Mouse (Mus musculus): ENCODE data around the gene Sp3.
A peak's percentile ranks its signal among the peaks of the same experiment; 100 is the strongest.
"Not testable (repeated sequence)": the region's sequence is repeated elsewhere in the genome, so short reads cannot be mapped to it uniquely, and the experiment has no call there.

Gene Sp3

DNA sequence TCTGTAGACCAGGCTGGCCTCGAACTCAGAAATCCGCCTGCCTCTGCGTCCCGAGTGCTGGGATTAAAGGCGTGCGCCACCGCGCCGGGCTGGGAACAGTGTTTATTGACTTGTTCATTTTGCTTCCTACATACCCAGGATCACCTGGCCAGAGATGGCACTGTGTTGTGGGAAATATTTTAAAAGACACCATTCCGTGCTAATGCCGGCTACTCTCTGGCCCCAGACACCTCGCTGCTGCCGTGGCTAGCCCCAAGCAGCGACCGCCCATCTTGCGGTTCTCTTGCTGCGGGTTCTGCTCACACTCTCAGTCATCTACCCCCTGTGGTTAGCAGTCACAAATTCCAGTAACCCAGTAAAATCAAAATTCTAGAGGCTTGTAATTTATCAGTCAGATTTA, 12.3 kb upstream of the Sp3 start:
- DNase-seq (ENCODE audit: low spot score): no peak

DNA sequence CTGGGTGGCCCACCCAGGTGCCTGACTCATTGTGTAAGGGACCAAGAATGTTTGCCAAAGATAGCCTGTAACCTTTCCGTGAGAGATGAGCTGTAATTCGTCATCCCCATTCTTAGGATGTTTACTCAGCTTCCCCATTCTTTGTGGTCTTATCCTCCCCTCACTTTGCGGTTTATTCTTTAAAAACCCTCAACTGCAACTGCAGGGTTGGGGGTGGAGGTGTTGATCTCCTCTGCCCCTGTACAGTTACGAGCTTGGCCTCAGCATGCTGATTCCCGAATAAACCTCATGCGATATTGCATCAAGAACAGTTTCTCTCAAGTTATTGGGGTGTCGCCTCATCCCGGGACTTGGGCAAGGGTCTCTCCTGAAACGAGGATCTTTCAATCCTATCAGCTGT, 8.7 kb upstream of the Sp3 start:
- not testable (repeated sequence) for DNase-seq (ENCODE audit: low spot score)

DNA sequence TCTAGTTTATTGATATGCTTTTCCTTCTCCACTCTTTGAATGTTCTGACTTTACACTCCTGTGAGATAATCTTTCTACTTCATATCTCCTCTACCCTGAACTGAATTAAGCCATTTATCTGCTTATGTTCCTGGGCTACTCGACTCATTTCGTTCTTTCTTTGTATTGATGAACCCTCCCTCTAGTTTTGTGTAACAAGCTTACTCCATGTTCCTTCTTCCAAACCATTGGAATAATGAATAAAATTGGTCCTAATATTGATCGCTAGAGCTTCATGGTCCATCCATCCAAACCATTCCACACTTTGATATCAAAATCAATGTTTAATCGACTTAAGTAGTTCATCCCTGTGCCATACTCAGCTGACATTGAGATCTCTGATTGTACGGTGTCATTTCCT, 6.4 kb upstream of the Sp3 start, which contains the start of gene Gm11084:
Gene Gm11084 (minus strand): TSS at position 101 of the 400 bp plus-strand sequence.
- no peak for DNase-seq (ENCODE audit: low spot score)

- DNase-seq (ENCODE audit: low spot score): no peak
These were observed 5.3 kb upstream of the Sp3 start for GRCm38 (mm10) chr2:72985516-72985915.

GRCm38 (mm10) chr2:72984806-72985205, 4.6 kb upstream of the Sp3 start:
- DNase-seq (ENCODE audit: low spot score): no peak

DNA sequence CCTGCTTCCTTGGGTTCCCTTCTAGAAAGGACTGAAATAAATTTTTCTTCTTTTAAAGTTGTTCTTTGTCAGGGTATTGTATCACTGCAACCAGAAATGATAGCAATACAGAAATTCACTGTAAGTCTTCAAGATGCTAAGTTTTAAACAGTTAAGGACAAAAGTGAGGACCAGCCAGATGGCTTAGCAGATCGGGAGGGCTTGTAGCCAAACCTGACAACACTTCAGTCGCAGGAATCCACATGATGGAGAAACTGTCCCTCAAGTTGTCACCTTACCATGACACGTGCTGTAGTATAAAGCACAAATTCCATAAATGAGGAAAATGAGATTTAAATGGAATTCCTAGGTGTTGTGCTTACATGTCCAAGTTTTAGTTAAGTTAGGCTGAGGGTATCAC, 3.0 kb upstream of the Sp3 start:
- no peak for DNase-seq (ENCODE audit: low spot score)

DNA sequence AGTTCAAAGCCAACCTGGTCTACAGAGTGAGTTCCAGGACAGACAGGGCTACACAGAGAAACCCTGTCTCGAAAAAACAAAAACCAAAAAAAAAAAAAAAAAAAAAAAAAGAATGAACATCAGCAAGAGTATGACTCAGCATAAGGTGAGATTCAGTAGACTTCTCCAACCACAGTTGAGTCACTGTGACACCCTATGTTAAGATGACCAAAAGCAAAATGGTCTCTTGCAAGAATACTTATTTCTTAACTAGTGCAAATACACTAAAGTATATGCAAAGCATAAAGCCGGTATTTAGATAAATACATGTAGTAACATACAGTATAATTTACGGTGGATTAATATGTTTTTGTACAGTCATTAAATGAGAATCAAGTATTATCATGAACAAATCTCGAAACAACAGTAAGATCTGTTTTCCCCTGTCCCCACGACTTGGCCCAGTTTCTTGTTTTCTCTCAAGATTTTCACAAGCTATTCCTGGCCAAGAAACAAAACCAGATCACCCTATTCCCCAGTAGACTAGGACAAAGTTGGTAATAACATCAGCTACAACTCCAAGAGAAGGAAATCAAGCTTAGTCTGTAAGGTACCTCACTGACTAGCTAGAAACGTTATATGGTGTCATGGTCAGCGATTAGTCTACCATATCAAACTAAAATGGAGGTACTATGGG, 2.0 kb upstream of the Sp3 start:
- DNase-seq (ENCODE audit: low spot score): no peak

- DNase-seq (ENCODE audit: low spot score): no peak
These were observed 1.3 kb upstream of the Sp3 start for GRCm38 (mm10) chr2:72981441-72982109.

DNA sequence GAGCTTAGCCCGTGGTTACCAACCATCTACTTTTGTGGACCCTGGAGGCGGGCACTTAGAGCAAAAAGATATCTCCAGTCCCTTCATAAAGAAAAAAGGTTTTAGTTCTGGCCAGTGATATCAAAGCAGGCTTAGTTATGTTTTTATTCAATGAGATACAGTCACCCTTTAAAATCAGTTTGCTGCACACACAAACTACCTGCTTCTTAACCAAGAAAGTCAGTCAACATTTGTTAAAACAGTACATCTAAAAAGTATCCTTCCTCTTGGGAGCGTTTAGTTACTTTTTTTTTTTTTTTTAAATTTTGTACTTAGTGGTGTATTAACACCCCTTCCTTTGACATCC, 802 bp upstream of the Sp3 start:
- DNase-seq (ENCODE audit: low spot score): no peak

GRCm38 (mm10) chr2:72979659-72980071, 581 bp downstream of the Sp3 start:
- no peak for DNase-seq (ENCODE audit: low spot score)

GRCm38 (mm10) chr2:72978901-72979658, 1.2 kb downstream of the Sp3 start:
- peak; percentile 89 for DNase-seq (ENCODE audit: low spot score)

DNA sequence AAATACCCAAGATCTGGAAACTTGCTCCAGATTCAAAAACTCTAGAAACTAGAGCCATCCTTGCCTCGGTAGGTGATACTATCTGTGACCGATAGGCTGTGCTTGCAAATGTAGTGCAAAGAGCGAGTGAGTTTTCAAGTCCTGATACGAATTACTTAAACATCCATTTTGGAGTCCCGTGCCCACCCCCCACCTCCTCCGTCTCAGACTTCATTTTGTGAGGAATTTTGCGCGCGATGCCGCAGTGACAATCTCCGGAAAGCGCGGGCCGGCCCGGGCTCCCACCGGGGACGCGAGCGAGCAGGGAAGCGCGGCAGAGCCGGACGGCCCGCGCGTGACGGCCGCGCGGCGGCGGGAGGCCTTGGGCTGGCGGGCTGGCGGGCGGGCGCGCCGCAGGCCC, 1.8 kb downstream of the Sp3 start:
- DNase-seq (ENCODE audit: low spot score): peak; percentile 82

DNA sequence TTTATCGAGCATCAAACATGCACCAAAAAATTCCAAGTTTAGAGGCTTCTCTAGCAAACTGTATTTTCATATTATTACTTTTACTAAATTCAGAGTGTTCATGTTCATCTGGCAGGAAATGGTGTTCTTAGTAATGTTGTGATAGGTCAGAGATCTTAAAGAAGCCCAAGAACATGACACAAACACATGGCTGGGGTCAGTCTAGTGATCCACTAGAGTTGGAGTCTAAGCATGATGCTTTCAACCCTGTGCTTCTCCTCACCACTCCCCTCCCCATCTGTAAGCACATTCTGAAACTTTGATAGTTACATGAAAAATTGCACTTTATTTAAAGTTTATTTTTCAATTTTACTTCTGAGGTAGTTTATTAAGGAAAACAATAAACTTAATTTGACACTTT, 3.0 kb downstream of the Sp3 start:
- peak; percentile 14 for DNase-seq (ENCODE audit: low spot score)

DNA sequence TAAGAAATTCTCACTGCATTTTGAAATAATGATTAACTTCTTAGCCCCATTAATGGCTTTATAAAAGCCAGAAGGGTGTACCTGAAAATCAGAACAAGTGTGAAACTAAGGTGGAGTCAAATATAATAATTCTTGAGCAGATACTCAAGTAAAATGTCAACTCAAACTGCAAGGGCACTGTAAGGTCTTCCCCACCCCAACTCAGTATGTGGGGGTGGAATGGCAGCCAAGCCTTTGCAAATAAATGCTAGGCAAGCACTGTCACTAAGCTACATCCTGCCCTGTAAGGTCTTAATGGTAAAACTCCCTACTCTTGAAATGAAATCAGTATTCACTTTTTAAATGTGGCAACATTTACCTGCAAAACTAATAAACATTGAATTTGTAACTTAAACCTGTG, 4.2 kb downstream of the Sp3 start:
- no peak for DNase-seq (ENCODE audit: low spot score)

DNA sequence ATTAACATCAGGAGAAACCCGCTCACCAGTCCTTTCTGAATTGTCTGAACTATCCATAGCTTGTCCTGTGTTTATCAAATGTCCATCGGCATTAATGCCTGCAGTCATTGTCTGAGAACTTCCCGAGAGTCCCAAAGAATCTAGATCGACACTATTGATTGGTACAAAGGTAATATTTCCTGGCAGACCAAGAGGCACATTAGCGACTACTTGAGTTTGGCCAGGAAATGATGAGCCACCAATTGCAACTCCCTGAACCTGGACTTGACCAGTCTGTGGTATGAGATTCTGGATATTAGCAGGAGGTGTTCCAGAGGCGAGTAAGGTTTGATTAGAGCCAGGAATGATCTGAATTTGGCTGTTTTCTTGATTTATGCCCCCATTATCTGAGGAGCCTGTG, 9.4 kb downstream of the Sp3 start:
- no peak for DNase-seq (ENCODE audit: low spot score)

DNA sequence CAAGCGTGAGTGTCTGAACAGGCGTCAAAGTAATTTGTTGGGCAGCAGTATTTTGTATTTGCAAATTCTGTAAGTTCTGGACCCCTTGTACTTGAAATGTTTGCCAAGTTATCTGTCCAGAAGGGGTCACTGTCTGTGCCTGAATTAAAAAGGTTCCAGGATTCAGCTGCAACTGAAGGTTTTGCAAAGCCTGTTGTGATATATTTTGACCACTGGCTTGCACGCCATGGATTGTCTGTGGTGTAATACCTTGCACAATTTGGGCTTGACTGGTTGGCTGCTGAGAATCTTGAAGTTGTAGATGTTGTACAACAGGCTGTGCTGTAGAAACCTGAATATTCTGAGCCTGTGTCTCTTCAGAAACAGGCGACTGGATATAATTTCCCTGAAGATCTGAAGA, 9.9 kb downstream of the Sp3 start:
- DNase-seq (ENCODE audit: low spot score): no peak

GRCm38 (mm10) chr2:72968536-72968935, 11.7 kb downstream of the Sp3 start:
- no peak for DNase-seq (ENCODE audit: low spot score)

- no peak for DNase-seq (ENCODE audit: low spot score)
These were observed 14.8 kb downstream of the Sp3 start for GRCm38 (mm10) chr2:72965450-72965849.

DNA sequence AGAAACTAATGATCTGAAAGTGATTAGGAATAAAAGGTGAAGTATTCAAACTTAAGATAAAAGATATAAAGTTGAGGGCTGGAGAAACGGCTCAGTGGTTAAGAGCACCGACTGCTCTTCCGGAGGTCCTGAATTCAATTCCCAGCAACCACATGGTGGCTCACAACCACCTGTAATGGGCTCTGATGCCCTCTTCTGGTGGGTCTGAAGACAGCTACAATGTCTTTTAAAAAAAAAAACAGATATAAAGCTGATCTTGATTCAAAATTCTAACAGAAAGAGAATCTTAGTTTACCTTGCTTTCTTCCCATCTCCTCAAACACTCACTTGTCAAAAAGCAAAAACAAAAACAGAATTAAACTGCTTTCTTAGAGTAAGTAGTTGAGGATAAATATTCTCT, 23.8 kb downstream of the Sp3 start:
- no peak for DNase-seq (ENCODE audit: low spot score)

DNA sequence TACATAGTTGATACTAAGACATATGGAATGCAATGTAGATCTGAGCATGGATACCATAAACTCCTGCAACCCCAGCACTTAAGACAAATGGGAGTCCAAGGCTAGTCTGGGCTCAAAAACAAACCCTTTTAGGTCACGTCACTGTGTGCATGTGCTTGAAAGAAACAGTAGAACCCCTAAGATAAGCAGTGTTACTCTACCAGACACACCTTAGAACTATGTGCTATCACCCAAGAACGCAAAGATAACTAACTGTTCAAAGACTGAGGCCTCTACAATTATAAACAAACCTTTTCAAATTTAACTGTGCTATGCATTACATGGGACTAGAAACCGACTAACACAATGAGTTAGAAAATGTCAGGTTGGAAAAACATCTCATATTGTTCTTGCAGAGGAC, 27.3 kb downstream of the Sp3 start:
- DNase-seq (ENCODE audit: low spot score): no peak

GRCm38 (mm10) chr2:72935937-72936336, 44.3 kb downstream of the Sp3 start:
- peak; percentile 41 for DNase-seq (ENCODE audit: low spot score)

DNA sequence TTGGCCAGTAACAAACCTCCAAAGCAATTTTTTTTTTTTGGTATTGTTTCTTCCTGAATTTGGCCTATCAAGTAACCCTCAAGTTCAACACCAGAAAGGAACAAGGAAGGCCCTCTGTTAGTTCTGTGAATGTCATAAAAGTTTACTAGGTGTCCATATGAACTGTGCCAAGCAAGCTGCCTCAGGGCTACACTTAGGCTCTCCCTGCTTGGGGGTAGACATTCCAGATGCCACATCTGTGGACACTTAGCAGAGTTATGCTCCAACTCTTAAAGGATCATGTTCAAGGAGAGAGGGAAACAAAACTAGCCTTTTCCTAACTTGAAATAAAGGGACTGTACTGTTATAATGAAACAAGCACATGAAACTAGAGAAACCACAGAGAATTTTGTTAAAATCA, 48.1 kb downstream of the Sp3 start:
- peak; percentile 36 for DNase-seq (ENCODE audit: low spot score)

DNA sequence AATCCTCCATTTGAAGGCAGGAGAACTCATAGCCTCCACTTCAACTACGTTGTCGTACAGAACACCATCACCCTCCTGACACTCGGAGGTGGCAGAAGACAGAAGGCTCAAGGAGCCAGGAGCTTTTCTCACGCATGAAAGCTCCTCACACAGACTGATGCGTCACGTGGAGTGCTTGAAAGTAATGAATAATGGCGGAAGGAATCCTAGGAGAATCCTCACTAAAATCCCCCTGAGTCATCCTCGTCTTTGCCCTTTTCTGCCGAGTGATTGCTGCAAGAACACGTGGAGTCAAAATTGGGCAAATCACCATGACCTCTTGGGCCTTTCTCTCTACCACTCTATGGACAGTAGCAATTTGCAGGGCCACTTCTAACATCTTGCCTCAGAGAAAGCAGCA, 55.3 kb downstream of the Sp3 start:
- DNase-seq (ENCODE audit: low spot score): no peak

All from embryo, embryonic 10.5 days (tissue).